Mouse (Mus musculus): ENCODE results near the gene Osbpl7. TPM values are rescaled to one million over a fixed set of nuclear protein-coding genes. Genes with fewer than 3 reads are reported as not detected.

Osbpl7 gene
- polyA plus RNA-seq, 1 experiment: 13.2 TPM

DNA sequence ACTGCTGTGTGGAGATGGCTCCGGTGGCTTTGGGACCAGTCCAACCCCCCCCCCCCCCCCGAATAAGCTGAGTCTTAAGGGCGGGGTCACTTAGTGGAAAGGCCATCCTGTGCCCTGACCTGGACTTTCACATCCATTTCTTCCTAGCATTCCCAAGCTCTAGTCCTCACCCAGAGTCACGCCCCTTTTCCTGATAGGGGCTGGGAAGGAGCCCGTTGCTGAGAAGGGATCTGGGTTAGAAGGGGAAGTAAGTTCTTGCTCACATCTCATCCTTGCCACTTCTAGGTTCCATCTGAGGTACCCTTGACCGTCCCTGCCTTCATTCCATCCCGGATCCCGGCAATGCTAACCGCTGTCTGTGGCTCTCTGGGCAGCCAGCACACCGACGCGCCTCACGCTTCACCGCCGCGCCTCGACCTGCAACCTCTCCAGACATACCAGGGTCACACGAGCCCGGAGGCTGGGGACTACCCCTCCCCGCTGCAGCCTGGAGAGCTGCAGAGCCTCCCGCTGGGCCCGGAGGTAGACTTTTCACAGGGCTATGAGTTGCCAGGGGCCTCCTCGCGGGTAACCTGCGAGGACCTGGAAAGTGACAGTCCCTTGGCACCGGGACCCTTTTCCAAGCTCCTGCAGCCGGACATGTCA, 29.2 kb upstream of the Osbpl7 start:
- Histone ChIP-seq H3K4me1 (peaks cover 61% of the 10 kb centered on the region), H3K4me3 (replicated peaks) (peak overlapping the region; percentile 95), H3K9me3 (no peaks in the 10 kb centered on the region), H3K36me3 (replicated peaks; ENCODE audit: low read length) (no peaks in the 10 kb centered on the region), H3K27me3 (replicated peaks) (peaks cover 85% of the 10 kb centered on the region)
- no peak for TF ChIP-seq GATA1 (IDR thresholded peaks at IDR 0.05; ENCODE audit: borderline replicate concordance, low read length)
- TF ChIP-seq FLI1 (IDR thresholded peaks at IDR 0.05; ENCODE audit: low read length): no peak

DNA sequence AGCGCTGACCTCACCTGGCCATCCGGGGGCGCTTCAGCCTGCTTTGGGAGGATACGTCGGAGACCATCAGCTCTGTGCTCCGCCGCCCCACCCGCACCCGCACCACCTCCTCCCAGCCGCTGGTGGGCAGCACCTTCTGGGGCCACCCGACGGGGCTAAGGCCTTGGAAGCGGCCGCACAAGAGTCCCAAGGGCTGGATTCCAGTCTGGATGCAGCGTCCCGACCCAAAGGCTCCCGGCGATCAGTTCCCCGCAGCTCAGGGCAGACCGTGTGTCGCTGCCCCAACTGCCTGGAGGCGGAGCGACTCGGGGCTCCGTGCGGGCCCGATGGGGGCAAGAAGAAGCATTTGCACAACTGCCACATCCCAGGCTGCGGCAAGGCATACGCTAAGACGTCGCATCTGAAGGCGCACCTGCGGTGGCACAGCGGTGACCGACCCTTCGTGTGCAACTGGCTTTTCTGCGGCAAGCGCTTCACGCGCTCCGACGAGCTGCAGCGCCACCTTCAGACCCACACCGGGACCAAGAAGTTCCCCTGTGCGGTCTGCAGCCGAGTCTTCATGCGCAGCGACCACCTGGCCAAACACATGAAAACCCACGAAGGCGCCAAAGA, 28.4 kb upstream of the Osbpl7 start:
- Histone ChIP-seq H3K4me1 (peaks cover 62% of the 10 kb centered on the region), H3K4me3 (replicated peaks) (peak overlapping the region; percentile 95), H3K36me3 (replicated peaks; ENCODE audit: low read length) (no peaks in the 10 kb centered on the region), H3K9me3 (no peaks in the 10 kb centered on the region), H3K27me3 (replicated peaks) (peaks cover 78% of the 10 kb centered on the region)
- no peak for TF ChIP-seq FLI1 (IDR thresholded peaks at IDR 0.05; ENCODE audit: low read length)
- no peak for TF ChIP-seq GATA1 (IDR thresholded peaks at IDR 0.05; ENCODE audit: borderline replicate concordance, low read length)

DNA sequence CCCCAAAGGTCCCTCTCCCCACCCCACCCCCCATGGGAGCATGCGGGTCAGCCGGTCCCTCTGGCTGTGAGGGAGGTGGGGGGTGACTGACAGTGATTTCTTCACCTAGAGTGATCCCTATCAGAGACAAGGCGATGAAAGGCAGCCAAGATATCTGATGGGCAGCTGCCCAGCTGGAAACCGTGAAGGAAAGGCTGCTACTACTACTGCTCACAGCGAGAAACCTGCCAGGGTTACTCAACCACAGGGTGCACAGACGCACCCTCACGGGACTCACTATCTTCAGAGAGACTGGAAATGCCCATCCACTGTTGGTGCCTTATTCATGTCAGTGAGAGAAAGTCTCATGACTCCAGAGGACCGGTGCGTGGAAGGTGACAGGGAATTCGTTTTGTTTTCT, 25.5 kb upstream of the Osbpl7 start:
- peaks cover 53% of the 10 kb centered on the region for H3K27me3 ChIP-seq (replicated peaks)
- H3K4me3 ChIP-seq (replicated peaks): peak overlapping the region; percentile 90
- peaks cover 40% of the 10 kb centered on the region for H3K4me1 ChIP-seq
- H3K36me3 ChIP-seq (replicated peaks; ENCODE audit: low read length): no peaks in the 10 kb centered on the region
- no peak for TF ChIP-seq FLI1 (IDR thresholded peaks at IDR 0.05; ENCODE audit: low read length)
- no peak for TF ChIP-seq GATA1 (IDR thresholded peaks at IDR 0.05; ENCODE audit: borderline replicate concordance, low read length)
- no peaks in the 10 kb centered on the region for H3K9me3 ChIP-seq

DNA sequence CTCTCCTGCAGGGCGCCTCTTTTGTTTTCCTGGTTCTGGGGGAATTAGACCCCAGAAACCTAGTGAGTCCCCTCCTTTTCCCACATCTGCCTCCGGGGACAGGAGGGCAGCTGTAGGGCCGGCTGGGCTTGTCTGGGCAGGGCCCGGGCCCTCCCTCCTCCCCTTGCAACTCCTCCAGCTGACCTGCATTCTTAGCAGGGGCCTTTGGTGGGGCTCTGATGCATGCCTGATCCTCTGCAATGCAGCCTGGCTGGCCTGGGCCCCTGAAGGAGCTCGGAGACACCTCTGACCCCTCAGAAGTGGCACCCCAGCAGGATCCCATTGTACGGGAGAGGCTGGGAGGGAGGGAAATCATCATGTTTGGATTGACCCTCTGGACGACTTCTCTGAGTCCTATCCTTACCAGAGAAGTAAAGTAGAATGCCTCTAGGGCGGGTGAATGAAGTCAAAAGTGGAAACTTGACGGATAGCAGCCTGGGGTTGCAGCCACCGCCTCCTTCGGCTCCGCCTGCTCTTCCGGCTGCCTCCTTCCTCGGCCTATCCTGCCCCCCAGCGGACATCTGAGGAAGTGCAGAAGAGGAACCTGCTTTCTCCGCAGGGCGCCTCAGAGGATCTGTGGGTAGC, 24.6 kb upstream of the Osbpl7 start:
- Histone ChIP-seq H3K4me1 (peaks cover 45% of the 10 kb centered on the region), H3K27me3 (replicated peaks) (peaks cover 44% of the 10 kb centered on the region), H3K9me3 (no peaks in the 10 kb centered on the region), H3K4me3 (replicated peaks) (peak overlapping the region; percentile 90), H3K36me3 (replicated peaks; ENCODE audit: low read length) (no peaks in the 10 kb centered on the region)
- no peak for TF ChIP-seq FLI1 (IDR thresholded peaks at IDR 0.05; ENCODE audit: low read length)
- no peak for TF ChIP-seq GATA1 (IDR thresholded peaks at IDR 0.05; ENCODE audit: borderline replicate concordance, low read length)

DNA sequence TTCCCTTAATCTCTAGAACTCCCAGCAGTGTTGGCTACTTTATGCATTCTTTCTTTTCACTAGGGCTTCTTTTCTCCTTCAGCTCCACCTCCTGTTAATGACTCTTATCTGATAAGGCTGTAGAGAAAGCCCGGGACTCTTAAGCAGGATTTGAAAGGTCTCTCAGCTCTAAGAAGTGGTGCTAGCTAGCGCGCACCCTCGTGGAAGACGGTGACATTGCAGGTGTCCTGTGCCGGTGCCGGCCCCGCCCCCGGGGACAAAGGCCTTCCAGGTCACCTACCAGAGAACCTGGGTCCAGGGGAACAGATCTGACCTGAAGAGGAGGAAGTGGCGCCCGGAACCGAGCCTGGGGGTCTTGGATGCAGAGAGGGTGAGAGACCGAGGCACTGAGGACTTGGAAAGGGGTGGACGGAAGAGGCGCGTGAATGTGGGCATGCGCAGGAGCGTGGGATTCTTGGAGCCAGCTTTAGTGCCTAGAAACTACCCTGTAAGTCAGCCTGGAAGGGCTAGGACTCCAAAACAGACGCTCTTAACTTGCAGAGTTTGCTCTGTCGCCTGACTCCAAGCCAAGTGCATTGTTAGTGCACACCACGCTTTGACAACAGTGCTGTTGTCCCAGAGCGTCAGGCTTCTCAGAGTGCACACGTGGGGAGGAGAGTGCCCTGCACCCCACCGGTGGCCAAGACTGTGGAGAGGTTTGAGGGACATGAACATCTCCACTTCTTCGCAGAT, 20.6 kb upstream of the Osbpl7 start, which contains the start of gene Scrn2:
Gene Scrn2, plus strand, starts transcription at position 253 of the 732 bp plus-strand sequence.
- H3K4me1 ChIP-seq: peaks cover 38% of the 10 kb centered on the region
- H3K4me3 ChIP-seq (replicated peaks): peak within 1 kb of the TSS; percentile 94
- TF ChIP-seq FLI1 (IDR thresholded peaks at IDR 0.05; ENCODE audit: low read length) (no peak), GATA1 (IDR thresholded peaks at IDR 0.05; ENCODE audit: borderline replicate concordance, low read length) (no peak; the same call in 2 of the 3 replicates)
- H3K27me3 ChIP-seq (replicated peaks): peaks cover 11% of the 10 kb centered on the region
- H3K9me3 ChIP-seq: no peaks in the 10 kb centered on the region
- peaks cover 16% of the 10 kb centered on the region for H3K36me3 ChIP-seq (replicated peaks; ENCODE audit: low read length)

DNA sequence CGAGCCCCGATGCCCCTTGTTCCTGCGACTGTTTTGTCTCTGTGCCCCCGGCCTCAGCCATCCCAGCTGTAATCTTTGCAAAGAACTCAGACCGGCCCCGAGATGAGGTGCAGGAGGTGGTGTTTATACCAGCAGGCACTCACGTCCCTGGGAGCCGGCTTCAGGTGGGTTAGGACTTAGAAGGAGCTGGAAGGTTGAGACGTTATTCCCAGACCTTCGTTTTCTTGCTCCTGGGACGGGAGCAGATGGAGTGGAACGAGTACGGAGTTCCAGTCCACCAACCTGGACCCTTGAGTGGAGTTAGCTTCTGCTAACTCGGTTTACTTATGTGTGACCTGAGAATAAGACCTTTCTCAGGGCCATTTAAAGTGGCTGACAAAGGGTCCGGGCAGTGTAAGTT, 20.0 kb upstream of the Osbpl7 start:
- Histone ChIP-seq H3K36me3 (replicated peaks; ENCODE audit: low read length) (peaks cover 16% of the 10 kb centered on the region), H3K4me1 (peaks cover 33% of the 10 kb centered on the region), H3K27me3 (replicated peaks) (peaks cover 12% of the 10 kb centered on the region), H3K4me3 (replicated peaks) (peak overlapping the region; percentile 94), H3K9me3 (no peaks in the 10 kb centered on the region)
- TF ChIP-seq GATA1 (IDR thresholded peaks at IDR 0.05; ENCODE audit: borderline replicate concordance, low read length) (no peak), FLI1 (IDR thresholded peaks at IDR 0.05; ENCODE audit: low read length) (no peak)

DNA sequence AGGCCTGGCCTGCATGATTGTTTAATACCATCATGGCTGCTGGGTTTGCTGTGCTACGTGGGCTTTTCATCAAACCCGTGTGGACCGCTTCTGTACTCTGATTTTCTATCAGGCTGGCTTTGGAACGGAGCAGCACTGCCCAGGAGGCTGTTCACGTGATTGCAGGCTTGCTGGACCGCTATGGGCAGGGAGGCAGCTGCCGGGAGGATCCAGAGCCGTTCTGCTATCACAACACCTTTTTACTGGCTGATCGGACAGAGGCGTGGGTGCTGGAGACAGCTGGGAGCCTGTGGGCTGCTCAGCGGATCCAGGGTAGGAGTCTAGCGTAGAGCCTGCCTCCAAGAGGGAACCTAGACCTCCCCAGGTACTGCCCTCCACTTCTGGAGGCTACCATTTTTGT, 18.5 kb upstream of the Osbpl7 start:
- no peaks in the 10 kb centered on the region for H3K9me3 ChIP-seq
- TF ChIP-seq GATA1 (IDR thresholded peaks at IDR 0.05; ENCODE audit: borderline replicate concordance, low read length): no peak
- H3K27me3 ChIP-seq (replicated peaks): peaks cover 22% of the 10 kb centered on the region
- H3K36me3 ChIP-seq (replicated peaks; ENCODE audit: low read length): peaks cover 16% of the 10 kb centered on the region
- H3K4me1 ChIP-seq: peaks cover 30% of the 10 kb centered on the region
- no peak overlapping the region for H3K4me3 ChIP-seq (replicated peaks)

DNA sequence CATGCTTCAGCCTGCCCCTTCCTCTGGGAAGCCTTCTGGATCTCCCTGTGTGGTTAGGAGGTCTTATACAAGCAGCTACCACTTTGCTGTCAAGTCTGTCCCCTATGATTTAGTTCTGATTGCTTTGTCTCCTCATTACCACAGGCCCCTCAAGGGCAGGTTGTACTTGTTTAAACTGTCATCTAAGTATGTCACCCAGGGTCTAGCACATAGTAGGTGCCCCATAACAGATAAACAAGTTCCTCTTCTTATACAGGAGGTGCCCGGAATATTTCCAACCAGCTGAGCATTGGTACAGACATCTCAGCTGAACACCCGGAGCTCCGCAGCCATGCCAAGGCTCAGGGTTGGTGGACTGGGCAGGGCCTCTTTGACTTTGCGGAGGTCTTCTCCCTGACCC, 17.9 kb upstream of the Osbpl7 start:
- H3K36me3 ChIP-seq (replicated peaks; ENCODE audit: low read length): peaks cover 16% of the 10 kb centered on the region
- H3K9me3 ChIP-seq: no peaks in the 10 kb centered on the region
- H3K4me3 ChIP-seq (replicated peaks): no peak overlapping the region
- H3K27me3 ChIP-seq (replicated peaks): peaks cover 22% of the 10 kb centered on the region
- peaks cover 30% of the 10 kb centered on the region for H3K4me1 ChIP-seq
- no peak for TF ChIP-seq GATA1 (IDR thresholded peaks at IDR 0.05; ENCODE audit: borderline replicate concordance, low read length)
- no peak for TF ChIP-seq FLI1 (IDR thresholded peaks at IDR 0.05; ENCODE audit: low read length)

DNA sequence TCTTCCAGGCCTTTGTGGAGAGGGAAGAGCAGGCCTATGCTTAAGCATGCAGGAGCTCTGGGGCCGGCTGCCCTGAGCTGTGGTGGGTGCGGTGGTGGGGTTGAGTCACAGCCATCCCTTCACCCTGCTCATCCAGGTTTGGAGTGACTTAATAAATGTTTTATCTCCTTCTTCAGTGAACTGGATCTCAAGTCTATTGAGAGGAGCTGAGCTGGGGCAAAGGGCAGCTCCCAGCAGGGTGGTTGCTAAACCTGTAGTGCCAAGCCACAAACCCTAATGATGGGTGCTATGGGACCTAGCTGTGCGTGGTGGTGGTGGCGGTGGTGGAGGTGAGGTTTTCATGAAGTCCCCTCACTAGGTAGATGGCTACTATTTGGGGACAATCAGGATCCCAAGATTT, 16.6 kb upstream of the Osbpl7 start:
- Histone ChIP-seq H3K9me3 (no peaks in the 10 kb centered on the region), H3K4me1 (peaks cover 35% of the 10 kb centered on the region), H3K27me3 (replicated peaks) (peaks cover 22% of the 10 kb centered on the region), H3K36me3 (replicated peaks; ENCODE audit: low read length) (peaks cover 16% of the 10 kb centered on the region), H3K4me3 (replicated peaks) (no peak overlapping the region)
- TF ChIP-seq GATA1 (IDR thresholded peaks at IDR 0.05; ENCODE audit: borderline replicate concordance, low read length): no peak
- no peak for TF ChIP-seq FLI1 (IDR thresholded peaks at IDR 0.05; ENCODE audit: low read length)
